Mouse (Mus musculus): ENCODE results near the gene Cabp1.

DNA sequence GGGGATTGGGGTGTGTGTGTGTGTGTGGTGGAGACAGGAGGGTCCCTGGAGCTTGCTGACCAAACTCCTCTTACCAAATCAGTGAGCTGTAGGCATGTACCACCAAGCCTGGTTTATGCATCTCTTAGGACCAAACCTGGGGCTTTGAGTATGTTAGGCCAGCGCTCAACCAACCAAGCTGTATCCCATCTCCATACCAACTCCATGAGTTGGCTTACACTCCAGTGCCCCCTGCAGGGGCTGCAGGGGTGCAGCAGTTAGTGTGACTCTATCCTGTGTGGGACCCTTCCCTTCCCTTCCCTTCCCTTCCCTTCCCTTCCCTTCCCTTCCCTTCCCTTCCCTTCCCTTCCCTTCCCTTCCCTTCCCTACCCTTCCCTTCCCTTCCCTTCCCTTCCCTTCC, 19.6 kb downstream of the Cabp1 start:
- TF ChIP-seq CTCF (IDR thresholded peaks at IDR 0.05; ENCODE audit: low read depth, low read length): 0 out of 2 replicates have a peak, but pooled peaks have one; percentile 21
- no peak for TF ChIP-seq GATA1 (IDR thresholded peaks at IDR 0.05; ENCODE audit: borderline replicate concordance, low read length)
- TF ChIP-seq TAL1 (conservative IDR thresholded peaks at IDR 0.05; ENCODE audit: low read depth, low read length): no peak
